8 mouse cellular contexts compared by ENCODE assay signal in genomic region chr1:106199109-106199508, GRCm38 (mm10). TPM values are rescaled to one million over a fixed set of nuclear protein-coding genes. Genes with fewer than 3 reads are reported as not detected.
DNase-seq lines count a peak whose midpoint lies in the region; ATAC-seq lines count a peak whose summit lies in the region.

No protein-coding gene starts in this region.

- no peak overlapping the region for H3K4me2 ChIP-seq in heart, embryonic 12.5 days
- no peak overlapping the region for H3K4me2 ChIP-seq in forebrain, embryonic 16.5 days (ENCODE audit: low read length)
- H3K4me2 ChIP-seq in midbrain, embryonic 13.5 days (replicated peaks), result no peak overlapping the region

- H3K36me3 ChIP-seq in heart, embryonic 12.5 days, result no peaks in the 10 kb centered on the region
- no peaks in the 10 kb centered on the region for H3K36me3 ChIP-seq in forebrain, embryonic 16.5 days (ENCODE audit: control insufficient read depth, insufficient read depth)
- no peaks in the 10 kb centered on the region for H3K36me3 ChIP-seq in midbrain, embryonic 13.5 days

- peak overlapping the region; percentile 39; the same call in 1 of the 2 replicates for H3K27ac ChIP-seq in heart, embryonic 12.5 days (ENCODE audit: poor library complexity, severe bottlenecking)
- peak overlapping the region; percentile 14; the same call in 1 of the 2 replicates for H3K27ac ChIP-seq in brown adipose tissue, adult 24 weeks (replicated peaks; ENCODE audit: low read depth, low read length)
- 0 out of 2 replicates have a peak overlapping the region, but pooled peaks have one; percentile 33 for H3K27ac ChIP-seq in forebrain, embryonic 16.5 days (ENCODE audit: low read length)
- peak overlapping the region; percentile 85 for H3K27ac ChIP-seq in midbrain, embryonic 13.5 days

- WGBS in heart, embryonic 12.5 days, result 86% methylated on average over 4 of the region's 4 CpGs
- WGBS in forebrain, embryonic 16.5 days, result 37% methylated on average over 4 of the region's 4 CpGs
- WGBS in midbrain, embryonic 13.5 days, result 51% methylated on average over 4 of the region's 4 CpGs

- H3K4me1 ChIP-seq in heart, embryonic 12.5 days (replicated peaks), result peaks cover 67% of the 10 kb centered on the region
- H3K4me1 ChIP-seq in brown adipose tissue, adult 24 weeks (ENCODE audit: control insufficient read depth, insufficient read depth, insufficient read length, low read length), result peaks cover 17% of the 10 kb centered on the region
- H3K4me1 ChIP-seq in forebrain, embryonic 16.5 days (replicated peaks; ENCODE audit: control insufficient read depth, insufficient read depth, low read length), result peaks cover 49% of the 10 kb centered on the region
- peaks cover 67% of the 10 kb centered on the region for H3K4me1 ChIP-seq in midbrain, embryonic 13.5 days (replicated peaks)

- no peak overlapping the region for H3K9ac ChIP-seq in heart, embryonic 12.5 days
- no peak overlapping the region for H3K9ac ChIP-seq in forebrain, embryonic 16.5 days (replicated peaks; ENCODE audit: low read depth, low read length)
- H3K9ac ChIP-seq in midbrain, embryonic 13.5 days (replicated peaks), result no peak overlapping the region

- H3K9me3 ChIP-seq in heart, embryonic 12.5 days (replicated peaks), result no peaks in the 10 kb centered on the region
- H3K9me3 ChIP-seq in forebrain, embryonic 16.5 days (ENCODE audit: control insufficient read depth, low read length), result no peaks in the 10 kb centered on the region
- H3K9me3 ChIP-seq in midbrain, embryonic 13.5 days, result no peaks in the 10 kb centered on the region

- H3K4me3 ChIP-seq in heart, embryonic 12.5 days, result no peak overlapping the region
- no peak overlapping the region for H3K4me3 ChIP-seq in brown adipose tissue, adult 24 weeks (ENCODE audit: insufficient read depth, low read depth, low read length)
- H3K4me3 ChIP-seq in forebrain, embryonic 16.5 days (replicated peaks; ENCODE audit: low read length), result no peak overlapping the region
- H3K4me3 ChIP-seq in midbrain, embryonic 13.5 days (replicated peaks), result no peak overlapping the region

- no peak for DNase-seq in heart, adult 18-20 months
- no peak for DNase-seq in urinary bladder, adult 18-20 months (ENCODE audit: low spot score in 2 of 2)
- no peak for DNase-seq in natural killer cell, adult 2 months (ENCODE audit: low spot score in 2 of 2)
- DNase-seq in urinary bladder, postnatal 10 days (ENCODE audit: low spot score), result no peak

- H3K27me3 ChIP-seq in heart, embryonic 12.5 days (replicated peaks), result no peaks in the 10 kb centered on the region
- no peaks in the 10 kb centered on the region for H3K27me3 ChIP-seq in forebrain, embryonic 16.5 days (replicated peaks; ENCODE audit: control insufficient read depth, insufficient read depth, low read length)
- H3K27me3 ChIP-seq in midbrain, embryonic 13.5 days, result no peaks in the 10 kb centered on the region

- ATAC-seq in heart, embryonic 12.5 days (ENCODE audit: insufficient number of reproducible peaks, low FRiP score), result no peak
- no peak for ATAC-seq in forebrain, embryonic 16.5 days
- no peak for ATAC-seq in midbrain, embryonic 13.5 days

RNA-seq across cellular contexts. Expression of gene Phlpp1, which starts 27.6 kb away (rescaled TPM):
- 4.4 and 4.8 TPM in 2 replicates for polyA plus RNA-seq in heart, embryonic 12.5 days (2016; fragmentation: Nextera tagmentation; extraction: Ambion mirVana)
- total RNA-seq in heart, adult 18-20 months (2021), result 10 to 100 TPM; 16.3 to 19.1 TPM
- 5.9 and 7.5 TPM in 2 replicates for polyA plus RNA-seq in brown adipose tissue, adult 24 weeks (2012; ENCODE audit: insufficient read depth, insufficient read length, missing spikeins)
- polyA plus RNA-seq in forebrain, embryonic 16.5 days (2015; fragmentation: Nextera tagmentation; extraction: Ambion mirVana), result 7.0 and 7.7 TPM in 2 replicates
- polyA plus RNA-seq in midbrain, embryonic 13.5 days (2015; fragmentation: Nextera tagmentation; extraction: Ambion mirVana), result 7.2 and 8.2 TPM in 2 replicates

Comparison
In these comparisons a context has a peak if more than half of its experiments do, and no peak if none do; other contexts are left out.
1. H3K27ac ChIP-seq: peak in every context shown above with its lines; median percentile 85 in midbrain, embryonic 13.5 days; 39 in heart, embryonic 12.5 days; 33 in forebrain, embryonic 16.5 days; 14 in brown adipose tissue, adult 24 weeks.